Mouse (Mus musculus): ENCODE results near the gene Gm5737.

The Gm5737 gene

GRCm38 (mm10) chr7:120861488-120862047 lies 49.4 kb downstream of the Gm5737 start:
- Histone ChIP-seq H3K27me3 (ENCODE audit: control insufficient read depth, insufficient read depth, low read length, poor library complexity, severe bottlenecking) (no peaks in the 10 kb centered on the region), H3K36me3 (ENCODE audit: control insufficient read depth, insufficient read depth, low read length, poor library complexity, severe bottlenecking) (no peaks in the 10 kb centered on the region)
- DNase-seq (ENCODE audit: low read depth, low spot score) = no peak

- Histone ChIP-seq H3K27me3 (ENCODE audit: control insufficient read depth, insufficient read depth, low read length, poor library complexity, severe bottlenecking) (no peaks in the 10 kb centered on the region), H3K36me3 (ENCODE audit: control insufficient read depth, insufficient read depth, low read length, poor library complexity, severe bottlenecking) (no peaks in the 10 kb centered on the region)
- no peak for DNase-seq (ENCODE audit: low read depth, low spot score)
These were observed 50.0 kb downstream of the Gm5737 start for GRCm38 (mm10) chr7:120862196-120862595.

- DNase-seq (ENCODE audit: low read depth, low spot score) = no peak
- no peaks in the 10 kb centered on the region for H3K27me3 ChIP-seq (ENCODE audit: control insufficient read depth, insufficient read depth, low read length, poor library complexity, severe bottlenecking)
- H3K36me3 ChIP-seq (ENCODE audit: control insufficient read depth, insufficient read depth, low read length, poor library complexity, severe bottlenecking) = no peaks in the 10 kb centered on the region
These were observed 50.5 kb downstream of the Gm5737 start for GRCm38 (mm10) chr7:120862626-120863025.

- no peaks in the 10 kb centered on the region for H3K36me3 ChIP-seq (ENCODE audit: control insufficient read depth, insufficient read depth, low read length, poor library complexity, severe bottlenecking)
- no peak for DNase-seq (ENCODE audit: low read depth, low spot score)
- no peaks in the 10 kb centered on the region for H3K27me3 ChIP-seq (ENCODE audit: control insufficient read depth, insufficient read depth, low read length, poor library complexity, severe bottlenecking)
These were observed 51.3 kb downstream of the Gm5737 start for GRCm38 (mm10) chr7:120863476-120863875.

- Histone ChIP-seq H3K36me3 (ENCODE audit: control insufficient read depth, insufficient read depth, low read length, poor library complexity, severe bottlenecking) (no peaks in the 10 kb centered on the region), H3K27me3 (ENCODE audit: control insufficient read depth, insufficient read depth, low read length, poor library complexity, severe bottlenecking) (no peaks in the 10 kb centered on the region)
- peak; percentile 81 for DNase-seq (ENCODE audit: low read depth, low spot score)
These were observed 52.9 kb downstream of the Gm5737 start for GRCm38 (mm10) chr7:120865100-120865499.

GRCm38 (mm10) chr7:120865832-120866231 lies 53.7 kb downstream of the Gm5737 start:
- no peaks in the 10 kb centered on the region for H3K36me3 ChIP-seq (ENCODE audit: control insufficient read depth, insufficient read depth, low read length, poor library complexity, severe bottlenecking)
- H3K27me3 ChIP-seq (ENCODE audit: control insufficient read depth, insufficient read depth, low read length, poor library complexity, severe bottlenecking) = no peaks in the 10 kb centered on the region
- no peak for DNase-seq (ENCODE audit: low read depth, low spot score)

GRCm38 (mm10) chr7:120866684-120867083 lies 54.5 kb downstream of the Gm5737 start:
- H3K36me3 ChIP-seq (ENCODE audit: control insufficient read depth, insufficient read depth, low read length, poor library complexity, severe bottlenecking) = no peaks in the 10 kb centered on the region
- H3K27me3 ChIP-seq (ENCODE audit: control insufficient read depth, insufficient read depth, low read length, poor library complexity, severe bottlenecking) = no peaks in the 10 kb centered on the region
- no peak for DNase-seq (ENCODE audit: low read depth, low spot score)

- no peaks in the 10 kb centered on the region for H3K36me3 ChIP-seq (ENCODE audit: control insufficient read depth, insufficient read depth, low read length, poor library complexity, severe bottlenecking)
- no peaks in the 10 kb centered on the region for H3K27me3 ChIP-seq (ENCODE audit: control insufficient read depth, insufficient read depth, low read length, poor library complexity, severe bottlenecking)
- DNase-seq (ENCODE audit: low read depth, low spot score) = no peak
These were observed 55.6 kb downstream of the Gm5737 start for GRCm38 (mm10) chr7:120867720-120868119.

- H3K36me3 ChIP-seq (ENCODE audit: control insufficient read depth, insufficient read depth, low read length, poor library complexity, severe bottlenecking) = no peaks in the 10 kb centered on the region
- H3K27me3 ChIP-seq (ENCODE audit: control insufficient read depth, insufficient read depth, low read length, poor library complexity, severe bottlenecking) = no peaks in the 10 kb centered on the region
- no peak for DNase-seq (ENCODE audit: low read depth, low spot score)
These were observed 57.7 kb downstream of the Gm5737 start for GRCm38 (mm10) chr7:120869883-120870282.

GRCm38 (mm10) chr7:120870431-120871008 lies 58.4 kb downstream of the Gm5737 start:
- no peak for DNase-seq (ENCODE audit: low read depth, low spot score)
- no peaks in the 10 kb centered on the region for H3K27me3 ChIP-seq (ENCODE audit: control insufficient read depth, insufficient read depth, low read length, poor library complexity, severe bottlenecking)
- no peaks in the 10 kb centered on the region for H3K36me3 ChIP-seq (ENCODE audit: control insufficient read depth, insufficient read depth, low read length, poor library complexity, severe bottlenecking)

GRCm38 (mm10) chr7:120873083-120873482 lies 60.9 kb downstream of the Gm5737 start:
- DNase-seq (ENCODE audit: low read depth, low spot score) = no peak
- no peaks in the 10 kb centered on the region for H3K27me3 ChIP-seq (ENCODE audit: control insufficient read depth, insufficient read depth, low read length, poor library complexity, severe bottlenecking)
- no peaks in the 10 kb centered on the region for H3K36me3 ChIP-seq (ENCODE audit: control insufficient read depth, insufficient read depth, low read length, poor library complexity, severe bottlenecking)

- Histone ChIP-seq H3K36me3 (ENCODE audit: control insufficient read depth, insufficient read depth, low read length, poor library complexity, severe bottlenecking) (no peaks in the 10 kb centered on the region), H3K27me3 (ENCODE audit: control insufficient read depth, insufficient read depth, low read length, poor library complexity, severe bottlenecking) (no peaks in the 10 kb centered on the region)
These were observed 61.9 kb downstream of the Gm5737 start for GRCm38 (mm10) chr7:120874021-120874420.

GRCm38 (mm10) chr7:120874764-120875539 lies 62.8 kb downstream of the Gm5737 start:
- DNase-seq (ENCODE audit: low read depth, low spot score) = no peak

More at GRCm38 (mm10) chr7:120874021-120874420, 61.9 kb downstream of the Gm5737 start:
- DNase-seq (ENCODE audit: low read depth, low spot score) = no peak

GRCm38 (mm10) chr7:120875540-120876388 lies 63.6 kb downstream of the Gm5737 start:
- no peak for DNase-seq (ENCODE audit: low read depth, low spot score)
- H3K36me3 ChIP-seq (ENCODE audit: control insufficient read depth, insufficient read depth, low read length, poor library complexity, severe bottlenecking) = no peaks in the 10 kb centered on the region; the same call in 1 of the 2 replicates
- H3K27me3 ChIP-seq (ENCODE audit: control insufficient read depth, insufficient read depth, low read length, poor library complexity, severe bottlenecking) = no peaks in the 10 kb centered on the region

More at GRCm38 (mm10) chr7:120874764-120875539, 62.8 kb downstream of the Gm5737 start:
- Histone ChIP-seq H3K36me3 (ENCODE audit: control insufficient read depth, insufficient read depth, low read length, poor library complexity, severe bottlenecking) (no peaks in the 10 kb centered on the region), H3K27me3 (ENCODE audit: control insufficient read depth, insufficient read depth, low read length, poor library complexity, severe bottlenecking) (no peaks in the 10 kb centered on the region)
